Mouse (Mus musculus): ENCODE measurements around the gene Arhgap17. TPM values are rescaled to one million over a fixed set of nuclear protein-coding genes. Genes with fewer than 3 reads are reported as not detected.

Arhgap17 gene
- polyA plus RNA-seq, 1 experiment: 51.0 TPM

DNA sequence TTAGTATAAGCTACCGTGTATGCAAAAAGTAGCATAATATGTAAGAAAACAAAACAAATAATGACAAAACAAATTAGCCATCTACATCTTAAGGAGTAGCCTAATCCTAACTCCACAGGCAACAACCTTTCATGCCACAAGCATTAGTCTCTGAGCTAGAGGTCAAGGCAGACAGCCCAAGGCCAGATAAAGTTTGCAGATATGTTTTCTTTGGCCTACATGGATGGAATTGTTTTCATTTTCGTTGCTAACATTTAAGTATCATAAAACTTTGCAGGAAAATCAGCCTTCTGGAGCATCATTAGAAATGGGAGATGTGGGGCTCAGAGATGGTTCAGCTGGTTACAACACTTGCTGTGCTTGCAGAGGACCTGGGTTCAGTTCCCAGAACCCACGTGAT is 6.9 kb downstream of the Arhgap17 start:
- H3K4me3 ChIP-seq (replicated peaks): no peak overlapping the region
- no peak for TF ChIP-seq GATA1 (IDR thresholded peaks at IDR 0.05; ENCODE audit: borderline replicate concordance, low read length)
- no peak for TF ChIP-seq FLI1 (IDR thresholded peaks at IDR 0.05; ENCODE audit: low read length)
- peaks cover 81% of the 10 kb centered on the region for H3K4me1 ChIP-seq
- H3K27me3 ChIP-seq (replicated peaks): no peaks in the 10 kb centered on the region
- H3K36me3 ChIP-seq (replicated peaks; ENCODE audit: low read length): peaks cover 33% of the 10 kb centered on the region
- no peaks in the 10 kb centered on the region for H3K9me3 ChIP-seq

DNA sequence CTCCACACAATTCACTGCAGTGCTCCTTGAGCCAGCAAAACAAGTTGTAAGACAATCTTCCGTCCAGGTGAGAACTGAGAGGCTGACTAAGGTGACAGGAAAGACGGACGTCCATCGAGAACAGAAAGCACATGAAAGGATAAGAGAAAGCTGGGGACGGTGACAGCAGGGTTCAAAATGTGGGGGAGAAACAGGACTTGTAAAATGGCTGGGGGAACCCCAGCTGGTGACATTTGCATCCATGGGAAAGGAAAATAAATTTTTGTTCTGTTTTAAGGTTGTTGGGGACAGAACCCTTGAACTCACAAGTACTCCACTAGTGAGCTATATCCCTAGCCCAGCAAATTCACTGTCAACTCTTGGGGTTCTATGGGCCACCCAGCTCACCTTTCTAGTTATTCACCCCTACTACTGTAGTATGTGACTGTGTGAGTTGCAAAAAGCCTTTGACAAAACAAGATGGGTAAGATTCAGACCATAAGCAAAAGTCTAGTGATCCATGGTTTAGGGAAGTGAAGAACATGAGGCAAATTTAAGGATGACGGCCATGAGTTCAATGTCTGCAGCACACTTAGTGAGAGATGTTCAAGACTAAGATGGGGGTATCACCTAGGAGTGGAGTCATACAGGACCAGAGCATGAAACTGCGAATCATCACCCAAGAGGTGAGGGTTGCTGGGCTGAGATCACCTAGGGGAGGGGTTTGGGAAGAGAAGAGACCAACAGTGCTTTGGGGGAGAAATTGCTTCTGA is 8.3 kb downstream of the Arhgap17 start:
- Histone ChIP-seq H3K4me1 (peaks cover 76% of the 10 kb centered on the region), H3K27me3 (replicated peaks) (no peaks in the 10 kb centered on the region), H3K9me3 (no peaks in the 10 kb centered on the region), H3K4me3 (replicated peaks) (no peak overlapping the region), H3K36me3 (replicated peaks; ENCODE audit: low read length) (peaks cover 41% of the 10 kb centered on the region)
- no peak for TF ChIP-seq GATA1 (IDR thresholded peaks at IDR 0.05; ENCODE audit: borderline replicate concordance, low read length)

DNA sequence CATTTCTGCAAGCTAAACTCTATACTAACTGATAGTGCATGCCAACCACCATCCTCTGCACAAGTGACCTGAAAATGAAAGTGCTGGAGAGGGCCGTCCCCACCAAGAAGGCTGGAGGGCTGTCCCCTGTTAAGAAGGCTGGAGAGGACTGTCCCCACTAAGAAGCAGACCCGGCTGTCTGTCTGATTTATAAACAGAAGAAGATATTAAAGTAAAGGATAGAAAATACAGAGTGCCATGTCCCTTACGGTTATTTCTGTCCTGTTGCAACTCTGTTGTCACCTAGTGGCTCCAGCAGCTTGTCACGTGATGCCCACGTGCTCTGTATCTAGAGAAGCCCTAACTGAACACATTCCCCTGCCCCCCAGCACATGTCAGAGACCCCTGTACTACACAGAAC is 9.5 kb downstream of the Arhgap17 start:
- peaks cover 76% of the 10 kb centered on the region for H3K4me1 ChIP-seq

DNA sequence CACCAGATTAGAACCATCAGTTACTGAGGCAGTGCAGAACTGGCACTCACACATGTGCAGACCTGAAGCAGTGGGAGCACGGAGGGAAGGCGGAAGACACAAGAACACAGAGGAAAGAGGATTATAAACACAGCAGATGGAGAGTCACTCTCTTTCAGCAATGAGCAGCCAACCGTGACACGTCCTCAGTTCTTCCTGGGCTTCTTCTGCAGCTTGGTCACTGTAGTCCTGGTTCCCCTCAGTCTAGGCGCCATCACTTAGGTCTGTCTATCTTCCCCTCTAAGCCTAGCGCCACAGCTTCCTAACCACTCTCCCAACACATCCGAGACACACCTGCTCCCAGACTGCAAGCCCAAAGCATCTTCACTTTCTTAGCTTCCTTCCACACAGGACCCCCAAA is 10.6 kb downstream of the Arhgap17 start:
- peaks cover 33% of the 10 kb centered on the region for H3K36me3 ChIP-seq (replicated peaks; ENCODE audit: low read length)

More for the DNA sequence above, 9.5 kb downstream of the Arhgap17 start:
- no peak overlapping the region for H3K4me3 ChIP-seq (replicated peaks)
- no peaks in the 10 kb centered on the region for H3K9me3 ChIP-seq
- H3K36me3 ChIP-seq (replicated peaks; ENCODE audit: low read length): peaks cover 39% of the 10 kb centered on the region
- TF ChIP-seq FLI1 (IDR thresholded peaks at IDR 0.05; ENCODE audit: low read length) (no peak), GATA1 (IDR thresholded peaks at IDR 0.05; ENCODE audit: borderline replicate concordance, low read length) (no peak)
- no peaks in the 10 kb centered on the region for H3K27me3 ChIP-seq (replicated peaks)

DNA sequence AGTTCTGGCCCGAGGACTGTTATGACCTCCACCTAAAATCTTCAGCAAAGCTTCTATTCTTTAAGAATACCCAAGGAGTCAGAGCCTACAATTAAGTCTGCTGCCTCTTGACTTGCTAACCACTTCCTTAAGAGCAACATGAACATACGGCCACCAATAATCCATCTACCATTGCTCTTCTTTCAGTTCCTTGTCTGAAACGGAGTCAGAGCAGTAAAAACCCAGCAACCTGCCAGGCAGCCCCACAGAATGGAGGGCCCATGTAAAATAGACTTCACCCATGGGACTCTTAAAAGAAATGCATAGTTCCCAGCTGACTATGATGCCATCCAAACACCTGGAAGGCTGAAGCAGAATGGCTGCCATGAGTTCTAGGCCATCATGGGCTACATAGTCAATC is 13.6 kb downstream of the Arhgap17 start:
- no peaks in the 10 kb centered on the region for H3K9me3 ChIP-seq
- peaks cover 22% of the 10 kb centered on the region for H3K36me3 ChIP-seq (replicated peaks; ENCODE audit: low read length)
- H3K27me3 ChIP-seq (replicated peaks): no peaks in the 10 kb centered on the region
- no peak overlapping the region for H3K4me3 ChIP-seq (replicated peaks)
- peaks cover 83% of the 10 kb centered on the region for H3K4me1 ChIP-seq
- TF ChIP-seq GATA1 (IDR thresholded peaks at IDR 0.05; ENCODE audit: borderline replicate concordance, low read length): no peak
- no peak for TF ChIP-seq FLI1 (IDR thresholded peaks at IDR 0.05; ENCODE audit: low read length)

More for the DNA sequence above, 10.6 kb downstream of the Arhgap17 start:
- H3K27me3 ChIP-seq (replicated peaks): no peaks in the 10 kb centered on the region
- peaks cover 76% of the 10 kb centered on the region for H3K4me1 ChIP-seq
- no peak for TF ChIP-seq GATA1 (IDR thresholded peaks at IDR 0.05; ENCODE audit: borderline replicate concordance, low read length)
- no peak for TF ChIP-seq FLI1 (IDR thresholded peaks at IDR 0.05; ENCODE audit: low read length)
- H3K4me3 ChIP-seq (replicated peaks): no peak overlapping the region
- no peaks in the 10 kb centered on the region for H3K9me3 ChIP-seq

DNA sequence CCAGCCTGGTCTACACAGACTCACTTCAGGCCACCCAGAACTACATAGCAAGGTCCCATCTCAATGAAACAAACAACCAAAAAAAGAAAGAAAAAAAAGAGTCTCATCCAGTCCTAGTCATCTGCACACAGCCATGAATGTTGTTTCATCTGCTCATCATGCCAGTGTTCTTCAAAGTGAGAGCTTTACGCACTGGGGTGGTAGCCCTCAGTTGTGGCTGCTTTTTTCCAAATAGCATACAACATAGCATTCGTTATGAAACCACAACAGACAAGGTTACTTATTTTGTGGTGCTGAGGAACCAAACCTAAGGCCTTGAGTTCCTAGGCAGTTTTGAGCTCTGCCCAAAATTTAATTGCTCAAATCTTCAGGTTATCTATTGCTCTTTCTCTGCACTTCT is 14.9 kb downstream of the Arhgap17 start:
- Histone ChIP-seq H3K4me3 (replicated peaks) (peak overlapping the region; percentile 23), H3K36me3 (replicated peaks; ENCODE audit: low read length) (peaks cover 17% of the 10 kb centered on the region), H3K4me1 (peaks cover 77% of the 10 kb centered on the region), H3K27me3 (replicated peaks) (no peaks in the 10 kb centered on the region), H3K9me3 (no peaks in the 10 kb centered on the region)
- TF ChIP-seq FLI1 (IDR thresholded peaks at IDR 0.05; ENCODE audit: low read length): no peak
- no peak for TF ChIP-seq GATA1 (IDR thresholded peaks at IDR 0.05; ENCODE audit: borderline replicate concordance, low read length)

DNA sequence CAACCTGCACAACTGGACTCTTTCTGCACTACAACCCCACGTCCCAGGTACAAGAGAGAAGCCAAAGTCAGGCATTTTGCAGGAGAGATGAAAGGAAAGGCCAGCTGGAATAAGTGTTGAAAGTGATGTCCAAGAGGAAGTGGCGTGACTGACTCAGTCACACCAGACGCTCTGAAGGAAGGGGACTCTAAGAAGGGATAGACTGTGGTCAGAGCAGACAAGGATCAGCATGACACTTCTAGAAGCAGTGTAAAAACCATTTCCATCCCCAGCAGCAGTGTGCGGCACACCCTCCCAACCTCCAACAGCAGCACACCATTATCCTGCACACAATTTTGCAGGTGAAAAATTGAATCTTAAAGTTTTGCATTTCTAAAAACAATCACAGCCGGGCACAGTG is 15.3 kb downstream of the Arhgap17 start:
- TF ChIP-seq FLI1 (IDR thresholded peaks at IDR 0.05; ENCODE audit: low read length): no peak
- TF ChIP-seq GATA1 (IDR thresholded peaks at IDR 0.05; ENCODE audit: borderline replicate concordance, low read length): no peak
- Histone ChIP-seq H3K9me3 (no peaks in the 10 kb centered on the region), H3K4me1 (peaks cover 78% of the 10 kb centered on the region), H3K36me3 (replicated peaks; ENCODE audit: low read length) (peaks cover 17% of the 10 kb centered on the region), H3K27me3 (replicated peaks) (no peaks in the 10 kb centered on the region), H3K4me3 (replicated peaks) (peak overlapping the region; percentile 23)

DNA sequence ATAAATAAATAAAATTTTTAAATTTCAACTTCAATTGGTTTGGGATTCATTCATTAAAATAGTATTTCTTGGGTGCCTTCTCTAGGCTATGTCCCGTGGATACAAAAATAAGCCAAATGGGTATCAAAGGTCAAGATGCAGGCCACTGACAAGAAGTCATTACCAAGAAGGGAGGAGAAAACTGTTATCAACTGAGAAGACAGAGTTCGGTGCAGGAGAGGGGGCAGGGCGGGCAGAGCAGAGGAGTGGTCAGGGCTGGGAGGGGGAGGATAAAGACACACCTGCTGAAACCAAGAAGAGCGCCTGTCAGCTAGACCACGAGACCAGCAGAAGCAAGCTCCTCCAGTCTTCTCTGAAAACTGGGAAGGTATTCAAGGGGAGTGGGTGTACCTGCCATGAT is 15.8 kb downstream of the Arhgap17 start:
- Histone ChIP-seq H3K4me1 (peaks cover 78% of the 10 kb centered on the region), H3K27me3 (replicated peaks) (no peaks in the 10 kb centered on the region), H3K36me3 (replicated peaks; ENCODE audit: low read length) (peaks cover 17% of the 10 kb centered on the region), H3K9me3 (no peaks in the 10 kb centered on the region), H3K4me3 (replicated peaks) (peak overlapping the region; percentile 20)
- TF ChIP-seq GATA1 (IDR thresholded peaks at IDR 0.05; ENCODE audit: borderline replicate concordance, low read length) (no peak), FLI1 (IDR thresholded peaks at IDR 0.05; ENCODE audit: low read length) (no peak)

DNA sequence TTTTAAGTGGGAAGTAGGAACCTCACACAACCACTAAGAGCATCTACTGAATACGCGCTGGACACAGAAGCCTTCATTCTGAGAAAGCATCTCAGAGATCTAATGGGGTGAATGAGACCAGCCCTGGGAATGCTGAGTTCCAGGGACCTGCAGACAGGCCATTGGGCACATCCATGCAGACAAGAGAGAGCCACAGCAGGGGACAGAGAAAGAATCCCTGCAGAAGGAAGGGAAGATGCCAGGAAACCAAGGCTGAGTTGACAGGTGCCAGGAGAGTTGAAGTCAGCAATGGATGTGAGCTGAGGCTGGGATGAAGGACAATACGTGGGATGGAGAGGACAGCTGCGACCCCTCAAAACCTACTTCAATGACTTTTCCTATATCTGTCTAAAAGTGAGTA is 16.6 kb downstream of the Arhgap17 start:
- Histone ChIP-seq H3K27me3 (replicated peaks) (no peaks in the 10 kb centered on the region), H3K4me1 (peaks cover 83% of the 10 kb centered on the region), H3K9me3 (no peaks in the 10 kb centered on the region), H3K4me3 (replicated peaks) (no peak overlapping the region), H3K36me3 (replicated peaks; ENCODE audit: low read length) (peaks cover 17% of the 10 kb centered on the region)
- no peak for TF ChIP-seq FLI1 (IDR thresholded peaks at IDR 0.05; ENCODE audit: low read length)
- TF ChIP-seq GATA1 (IDR thresholded peaks at IDR 0.05; ENCODE audit: borderline replicate concordance, low read length): no peak

DNA sequence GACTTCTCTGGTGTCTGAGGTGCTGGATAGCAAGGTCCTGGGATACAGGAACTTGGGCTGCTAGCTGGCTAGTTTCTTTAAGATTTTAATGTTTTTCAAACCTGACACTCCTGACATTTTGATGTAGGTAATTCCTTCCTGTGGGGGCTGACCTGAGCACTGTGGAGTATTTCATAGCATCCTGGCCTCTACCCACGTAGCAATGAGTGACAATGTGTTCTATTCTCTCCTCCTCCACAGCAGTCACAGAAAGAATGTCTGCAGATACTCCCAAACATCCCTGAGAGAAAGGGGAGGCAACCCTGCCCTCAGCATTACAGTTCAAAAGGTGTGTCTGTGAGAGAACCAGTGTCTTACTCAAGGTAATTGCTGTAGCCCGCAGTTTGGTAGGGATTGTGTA is 19.5 kb downstream of the Arhgap17 start:
- Histone ChIP-seq H3K9me3 (no peaks in the 10 kb centered on the region), H3K4me1 (peaks cover 88% of the 10 kb centered on the region), H3K27me3 (replicated peaks) (no peaks in the 10 kb centered on the region), H3K36me3 (replicated peaks; ENCODE audit: low read length) (peaks cover 20% of the 10 kb centered on the region), H3K4me3 (replicated peaks) (no peak overlapping the region)
- TF ChIP-seq GATA1 (IDR thresholded peaks at IDR 0.05; ENCODE audit: borderline replicate concordance, low read length): no peak
- TF ChIP-seq FLI1 (IDR thresholded peaks at IDR 0.05; ENCODE audit: low read length): no peak

All from megakaryocyte, embryonic 14.5 days (primary cell).